Mouse (Mus musculus): ENCODE measurements at regions not wholly inside any gene's neighbourhood (a gene's known extent, or its start where the extent isn't known, plus 50 kb on each side); places are given as distances from the start of the nearest gene placed in this dataset.

- in situ Hi-C loops (cut with MboI; ENCODE audit: low pct_unique_long_range_greater_than_20kb), result no loop called here
- ATAC-seq, result no peak
- DNase-seq (ENCODE audit: low read depth, low spot score), result no peak
- no peak for TF ChIP-seq CTCF (IDR thresholded peaks at IDR 0.05)
- H3K27me3 ChIP-seq, result peaks cover 53% of the 10 kb centered on the region
- ChIA-PET CTCF (no interaction called here), POLR2A (no interaction called here)
Measured at GRCm38 (mm10) chr8:89759531-89759930, 588.6 kb downstream of the Tox3 start.

GRCm38 (mm10) chr8:89758695-89759094 is 589.4 kb downstream of the Tox3 start:
- peaks cover 58% of the 10 kb centered on the region for H3K27me3 ChIP-seq
- CTCF ChIA-PET, result no interaction called here
- in situ Hi-C loops (cut with MboI; ENCODE audit: low pct_unique_long_range_greater_than_20kb), result no loop called here
- no peak for DNase-seq (ENCODE audit: low read depth, low spot score)
- no peak for ATAC-seq
- POLR2A ChIA-PET, result no interaction called here
- no peak for TF ChIP-seq CTCF (IDR thresholded peaks at IDR 0.05)

GRCm38 (mm10) chr8:89755951-89756350 is 592.2 kb downstream of the Tox3 start:
- no peak for DNase-seq (ENCODE audit: low read depth, low spot score)
- CTCF ChIA-PET, result interaction anchor here (1.3 kb wide), 1 partner anchor 11 kb away, joined by 3 read pairs; no protein-coding TSS in a partner anchor
- in situ Hi-C loops (cut with MboI; ENCODE audit: low pct_unique_long_range_greater_than_20kb), result no loop called here
- peaks cover 66% of the 10 kb centered on the region for H3K27me3 ChIP-seq
- ATAC-seq, result no peak
- TF ChIP-seq CTCF (IDR thresholded peaks at IDR 0.05), result no peak
- POLR2A ChIA-PET, result no interaction called here

GRCm38 (mm10) chr8:89751201-89751600 is 596.9 kb downstream of the Tox3 start:
- TF ChIP-seq CTCF (IDR thresholded peaks at IDR 0.05), result no peak
- no peak for DNase-seq (ENCODE audit: low read depth, low spot score)
- no peak for ATAC-seq
- in situ Hi-C loops (cut with MboI; ENCODE audit: low pct_unique_long_range_greater_than_20kb), result no loop called here
- CTCF ChIA-PET, result no interaction called here
- H3K27me3 ChIP-seq, result peaks cover 47% of the 10 kb centered on the region
- POLR2A ChIA-PET, result no interaction called here

GRCm38 (mm10) chr8:89747726-89748125 is 600.4 kb downstream of the Tox3 start:
- H3K27me3 ChIP-seq, result peaks cover 30% of the 10 kb centered on the region
- TF ChIP-seq CTCF (IDR thresholded peaks at IDR 0.05), result no peak
- DNase-seq (ENCODE audit: low read depth, low spot score), result no peak
- ATAC-seq, result no peak
- in situ Hi-C loops (cut with MboI; ENCODE audit: low pct_unique_long_range_greater_than_20kb), result no loop called here
- POLR2A ChIA-PET, result no interaction called here
- CTCF ChIA-PET, result no interaction called here

- DNase-seq (ENCODE audit: low read depth, low spot score) (no peak), ATAC-seq (no peak)
- in situ Hi-C loops (cut with MboI; ENCODE audit: low pct_unique_long_range_greater_than_20kb), result no loop called here
- TF ChIP-seq CTCF (IDR thresholded peaks at IDR 0.05), result no peak
- CTCF ChIA-PET, result interaction anchor here (1.5 kb wide), 1 partner anchor 11 kb away, joined by 3 read pairs; no protein-coding TSS in a partner anchor
- H3K27me3 ChIP-seq, result peaks cover 24% of the 10 kb centered on the region
- POLR2A ChIA-PET, result no interaction called here
Measured at GRCm38 (mm10) chr8:89744267-89745028, 603.7 kb downstream of the Tox3 start.

- CTCF ChIA-PET, result no interaction called here
- in situ Hi-C loops (cut with MboI; ENCODE audit: low pct_unique_long_range_greater_than_20kb), result no loop called here
- no peak for ATAC-seq
Measured at GRCm38 (mm10) chr8:89738657-89739056, 609.5 kb downstream of the Tox3 start.

GRCm38 (mm10) chr8:89737636-89738035 is 610.5 kb downstream of the Tox3 start:
- in situ Hi-C loops (cut with MboI; ENCODE audit: low pct_unique_long_range_greater_than_20kb), result no loop called here
- ATAC-seq (no peak), DNase-seq (ENCODE audit: low read depth, low spot score) (no peak)
- ChIA-PET POLR2A (no interaction called here), CTCF (no interaction called here)
- H3K27me3 ChIP-seq, result peaks cover 25% of the 10 kb centered on the region
- TF ChIP-seq CTCF (IDR thresholded peaks at IDR 0.05), result no peak

More at GRCm38 (mm10) chr8:89738657-89739056, 609.5 kb downstream of the Tox3 start:
- peaks cover 31% of the 10 kb centered on the region for H3K27me3 ChIP-seq
- POLR2A ChIA-PET, result no interaction called here
- DNase-seq (ENCODE audit: low read depth, low spot score), result no peak
- no peak for TF ChIP-seq CTCF (IDR thresholded peaks at IDR 0.05)

- ATAC-seq (no peak), DNase-seq (ENCODE audit: low read depth, low spot score) (no peak)
- in situ Hi-C loops (cut with MboI; ENCODE audit: low pct_unique_long_range_greater_than_20kb), result no loop called here
- H3K27me3 ChIP-seq, result peaks cover 13% of the 10 kb centered on the region
- POLR2A ChIA-PET, result no interaction called here
- no peak for TF ChIP-seq CTCF (IDR thresholded peaks at IDR 0.05)
- CTCF ChIA-PET, result no interaction called here
Measured at GRCm38 (mm10) chr8:89727252-89727651, 620.9 kb downstream of the Tox3 start.

- TF ChIP-seq CTCF (IDR thresholded peaks at IDR 0.05), result no peak
- peaks cover 32% of the 10 kb centered on the region for H3K27me3 ChIP-seq
- no peak for DNase-seq (ENCODE audit: low read depth, low spot score)
- in situ Hi-C loops (cut with MboI; ENCODE audit: low pct_unique_long_range_greater_than_20kb), result no loop called here
- ATAC-seq, result no peak
- ChIA-PET POLR2A (no interaction called here), CTCF (no interaction called here)
Measured at GRCm38 (mm10) chr8:89721684-89722305, 626.3 kb downstream of the Tox3 start.

GRCm38 (mm10) chr8:89713880-89714279 is 634.3 kb downstream of the Tox3 start:
- ATAC-seq (no peak), DNase-seq (ENCODE audit: low read depth, low spot score) (no peak)
- ChIA-PET POLR2A (no interaction called here), CTCF (no interaction called here)
- in situ Hi-C loops (cut with MboI; ENCODE audit: low pct_unique_long_range_greater_than_20kb), result no loop called here
- peaks cover 39% of the 10 kb centered on the region for H3K27me3 ChIP-seq
- TF ChIP-seq CTCF (IDR thresholded peaks at IDR 0.05), result no peak

Measured in Patski (cell line).